Mouse (Mus musculus) T-helper 2 cell (primary cell): Measurements from ENCODE around the gene Apba1.

Experiments
- in situ Hi-C: fragments of 300-600 bp; cut with MboI, MseI; formaldehyde crosslinking; loops from one replicate; pipeline ENCODE4 v1.15.1; 2025; ENCODE audit warnings: high pct_unique_total_duplicates

Gene Apba1

DNA sequence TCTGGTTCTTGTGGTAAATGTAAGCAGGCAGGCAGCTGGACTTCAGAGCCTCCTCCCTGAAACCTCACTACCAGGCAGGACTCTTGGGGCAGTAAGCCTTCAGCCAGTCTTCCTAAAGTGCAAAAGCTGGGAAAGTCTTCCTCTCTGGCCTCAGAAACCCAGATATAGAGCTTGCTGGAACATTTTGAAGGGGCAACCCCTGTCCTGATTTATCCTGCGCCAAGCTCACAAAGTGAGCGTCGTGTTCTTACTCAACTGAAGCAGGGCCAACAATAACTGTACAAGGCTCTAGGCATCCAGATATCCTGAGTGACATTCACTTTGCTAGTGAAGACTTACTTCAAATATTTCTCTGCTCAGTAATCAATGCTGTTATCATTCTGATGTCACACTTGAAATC, 211.7 kb downstream of the Apba1 start:
- in situ Hi-C loops = loop anchor here (25.0 kb wide), 1 partner anchor 433 kb away; no protein-coding TSS in a partner anchor

DNA sequence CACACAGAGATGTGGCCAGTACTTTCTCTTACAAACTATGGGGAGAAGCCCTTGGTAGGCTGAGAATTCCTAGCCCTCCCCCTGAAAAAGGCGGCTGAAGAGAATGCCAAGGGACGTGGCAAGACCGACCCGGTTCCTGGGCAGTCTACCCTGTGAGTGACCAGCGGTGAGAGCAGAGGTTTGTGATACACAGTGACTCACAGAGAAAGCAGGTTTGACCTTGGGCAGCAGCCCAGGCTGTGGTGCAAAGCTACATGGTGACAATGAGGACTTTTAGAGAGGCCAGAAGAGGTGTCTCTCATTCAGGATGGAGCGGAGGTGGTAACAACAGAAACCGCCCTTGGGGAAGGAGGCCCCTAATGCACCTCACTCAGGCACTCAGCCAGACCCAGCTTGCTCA, 212.7 kb downstream of the Apba1 start:
- in situ Hi-C loops = loop anchor here (25.0 kb wide), 1 partner anchor 434 kb away; no protein-coding TSS in a partner anchor

GRCm38 (mm10) chr19:23972881-23973649, 214.4 kb downstream of the Apba1 start:
- in situ Hi-C loops = loop anchor here (25.0 kb wide), 1 partner anchor 436 kb away; no protein-coding TSS in a partner anchor

GRCm38 (mm10) chr19:23977901-23978443, 219.3 kb downstream of the Apba1 start:
- in situ Hi-C loops = no loop called here

- in situ Hi-C loops = no loop called here
Observed at GRCm38 (mm10) chr19:23980598-23980997, 221.9 kb downstream of the Apba1 start.

DNA sequence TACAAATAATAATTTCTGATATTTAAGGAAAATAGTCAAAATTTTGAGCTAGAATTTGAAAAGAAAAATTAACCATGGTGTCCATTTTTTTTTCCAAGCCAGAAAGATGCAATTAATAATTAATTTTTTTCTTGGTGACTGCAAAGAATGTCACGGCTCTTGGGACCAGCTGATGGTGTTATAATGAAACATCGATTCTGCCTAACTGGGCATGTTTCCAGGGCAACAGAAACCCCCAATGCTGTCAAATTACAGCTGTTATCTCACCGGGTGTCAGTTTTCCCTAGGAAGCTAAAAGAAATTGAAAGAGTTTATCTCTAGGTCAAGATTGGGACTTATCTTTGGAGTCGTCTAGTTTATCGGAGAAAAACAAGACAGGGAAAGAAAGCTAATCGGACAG, 225.5 kb downstream of the Apba1 start:
- in situ Hi-C loops = no loop called here

DNA sequence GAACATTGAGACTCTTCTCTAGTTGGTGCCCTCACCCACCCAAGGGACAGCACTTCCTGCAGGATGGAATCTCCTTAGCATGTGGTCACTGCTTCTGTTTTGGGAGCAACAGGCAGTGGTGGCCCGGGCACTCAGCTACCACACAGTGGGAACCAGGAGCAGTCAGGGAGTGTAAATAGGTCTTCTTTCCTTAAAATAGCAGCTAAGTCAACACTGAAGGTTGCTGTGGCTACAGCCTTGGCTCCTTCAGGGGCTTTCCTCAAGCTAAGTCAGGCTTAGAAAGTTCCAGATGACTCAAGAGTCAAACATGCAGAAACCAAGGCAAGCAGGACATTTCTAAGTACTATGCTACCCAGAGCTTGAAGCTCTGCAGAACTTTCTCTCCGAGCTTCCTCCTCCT, 228.6 kb downstream of the Apba1 start:
- in situ Hi-C loops = no loop called here

- in situ Hi-C loops = no loop called here
Observed at GRCm38 (mm10) chr19:23988166-23988565, 229.5 kb downstream of the Apba1 start.

- in situ Hi-C loops = no loop called here
Observed at GRCm38 (mm10) chr19:23995766-23996399, 237.2 kb downstream of the Apba1 start.
